Mouse (Mus musculus) bone marrow macrophage, adult 2 months (primary cell): ENCODE data around the gene Gm49366. TPM values are rescaled to one million over a fixed set of nuclear protein-coding genes. Genes with fewer than 3 reads are reported as not detected.
"Not testable (repeated sequence)": the region's sequence is repeated elsewhere in the genome, so short reads cannot be mapped to it uniquely, and the experiment has no call there.

ENCODE experiments used
- H3K27ac ChIP-seq: 2 replicates; pipeline ENCODE4 v1.5.1; 2012; ENCODE audit warnings: low read depth, low read length; ENCODE audit not compliant: insufficient read depth
- H3K4me1 ChIP-seq: 2 replicates; pipeline ENCODE4 v1.6.1; 2012; ENCODE audit warnings: low read length; ENCODE audit not compliant: control insufficient read depth, insufficient read depth
- H3K4me3 ChIP-seq: 2 replicates; pipeline ENCODE4 v1.5.1; 2012; ENCODE audit warnings: mild to moderate bottlenecking, low read length, moderate library complexity; ENCODE audit not compliant: insufficient read depth
- CTCF ChIP-seq: IDR thresholded peaks from 2 replicates; pipeline ENCODE4 v1.5.1; 2012; ENCODE audit warnings: low read depth, mild to moderate bottlenecking, low read length, moderate library complexity
- POLR2A ChIP-seq: IDR thresholded peaks from 2 replicates; pipeline ENCODE4 v1.6.1; 2012; ENCODE audit warnings: mild to moderate bottlenecking, low read depth, low read length, borderline replicate concordance
- polyA plus RNA-seq: library from polyadenylated mRNA; stranded (reverse); fragments of >200 nt; gene quantifications from 2 replicates; pipeline ENCODE4 v1.2.4, GENCODE M21; 2012; ENCODE audit not compliant: missing spikeins, insufficient read depth, insufficient read length

Gm49366 gene
- polyA plus RNA-seq, 1 experiment, result not detected

DNA sequence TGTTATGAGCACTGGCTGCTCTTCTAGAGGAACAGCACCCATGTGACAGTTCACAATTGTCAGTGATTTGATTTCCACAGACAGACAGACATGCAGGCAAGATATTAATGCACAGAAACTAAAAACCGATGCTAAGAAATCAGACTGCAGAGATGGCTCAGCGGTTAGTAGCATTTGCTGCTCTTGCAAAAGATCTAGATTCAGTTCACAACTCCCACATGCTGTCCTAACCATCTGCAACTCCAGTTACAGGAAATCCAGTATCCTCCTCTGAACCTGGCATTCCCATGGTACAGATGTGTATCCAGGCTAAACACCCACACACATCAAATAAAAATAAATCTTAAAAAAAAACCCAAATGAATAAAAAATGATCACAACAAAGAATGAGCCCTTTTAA lies 33.0 kb downstream of the Gm49366 start:
- TF ChIP-seq CTCF (no peak), POLR2A (no peak)
- Histone ChIP-seq H3K27ac (no peak overlapping the region), H3K4me3 (no peak overlapping the region), H3K4me1 (no peaks in the 10 kb centered on the region)

DNA sequence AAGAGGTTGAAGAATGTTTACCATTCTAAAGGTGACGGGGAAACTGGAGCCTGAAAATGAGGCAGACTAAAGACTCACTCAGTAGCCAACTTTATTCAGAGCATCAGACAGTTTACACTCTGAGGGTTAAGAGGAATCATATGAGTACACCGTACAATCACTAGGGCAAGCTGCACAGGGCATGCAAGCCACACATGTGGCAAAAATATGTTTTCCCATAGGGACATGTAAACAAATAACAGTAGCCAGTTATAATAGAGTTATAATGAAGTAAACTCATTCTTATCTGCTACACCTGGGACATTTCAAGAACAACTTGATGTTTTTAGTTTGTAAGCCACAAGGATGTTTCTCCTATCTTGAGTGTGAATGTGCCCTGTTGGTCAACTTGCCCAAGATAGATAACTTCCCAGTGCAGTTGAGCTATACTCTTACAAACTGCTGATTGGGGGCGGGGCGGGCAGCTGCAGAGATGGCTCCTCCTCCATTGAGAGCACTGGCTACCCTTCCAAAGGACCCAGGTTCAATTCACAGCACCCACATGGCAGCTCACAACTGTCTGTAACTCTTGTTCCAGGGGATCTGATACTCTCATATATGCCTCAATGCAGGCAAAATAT lies 38.7 kb downstream of the Gm49366 start:
- Histone ChIP-seq H3K4me3 (no peak overlapping the region), H3K27ac (no peak overlapping the region), H3K4me1 (no peaks in the 10 kb centered on the region)
- TF ChIP-seq CTCF (no peak), POLR2A (no peak)

DNA sequence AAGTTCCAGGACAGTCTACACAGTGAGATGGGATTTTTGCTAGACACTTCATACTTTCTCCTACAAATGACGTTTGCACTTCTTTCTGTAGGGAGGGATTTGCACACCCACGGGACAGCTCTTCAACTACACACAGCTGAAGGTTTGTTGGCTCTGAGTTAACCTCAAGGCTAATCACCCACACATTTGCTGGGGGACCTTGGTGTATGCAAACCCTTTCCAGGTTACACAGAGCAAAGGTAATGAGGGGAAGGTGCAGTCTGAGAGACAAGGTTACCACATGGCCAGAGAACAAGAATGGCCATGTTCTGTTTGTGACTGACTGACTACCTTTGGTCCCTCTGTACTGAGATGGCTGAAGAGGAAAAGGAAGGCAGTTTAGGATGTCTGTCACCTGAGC lies 45.1 kb downstream of the Gm49366 start:
- H3K4me1 ChIP-seq, result no peaks in the 10 kb centered on the region
- no peak overlapping the region for H3K27ac ChIP-seq
- TF ChIP-seq CTCF (no peak), POLR2A (no peak)
- H3K4me3 ChIP-seq, result no peak overlapping the region

DNA sequence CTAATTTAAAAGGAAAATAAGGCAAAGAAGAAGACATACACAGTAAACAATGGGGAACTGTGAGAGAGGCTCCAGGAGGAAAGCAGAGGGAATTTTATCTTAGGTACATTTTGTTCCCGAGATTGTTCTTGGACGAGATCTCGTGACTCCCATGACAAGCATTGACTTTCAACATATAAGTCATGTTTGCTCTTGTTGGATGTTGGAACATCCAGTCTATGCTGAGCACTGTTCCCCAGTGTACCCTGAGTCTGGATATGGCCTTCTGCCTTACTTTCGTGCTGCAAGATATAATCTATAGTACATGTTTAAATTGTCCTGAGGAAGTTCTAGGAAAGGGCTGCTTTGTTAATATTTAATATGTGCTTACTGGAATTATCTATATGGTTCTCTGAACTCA lies 45.8 kb downstream of the Gm49366 start:
- H3K4me1 ChIP-seq, result no peaks in the 10 kb centered on the region
- TF ChIP-seq POLR2A, result no peak
- TF ChIP-seq CTCF, result no peak
- H3K4me3 ChIP-seq, result no peak overlapping the region
- H3K27ac ChIP-seq, result no peak overlapping the region

DNA sequence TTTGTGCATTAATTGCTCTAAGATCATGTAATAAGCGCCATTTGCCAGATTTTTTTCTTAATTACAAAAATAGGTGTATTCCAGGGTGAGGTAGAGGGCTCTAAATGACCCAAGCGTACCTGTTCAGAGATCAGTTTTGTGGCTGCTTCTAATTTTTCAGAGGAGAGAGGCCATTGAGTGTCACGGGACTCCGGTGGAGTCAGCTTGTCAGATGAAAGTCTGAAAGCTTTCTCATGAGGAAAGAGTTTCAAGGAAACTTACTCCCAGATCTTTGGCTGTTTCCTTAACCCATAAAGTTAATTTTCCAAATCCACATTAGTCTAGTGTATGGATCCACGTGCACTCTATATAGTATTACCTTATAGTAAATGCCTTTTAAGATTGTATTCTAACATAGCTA lies 55.9 kb downstream of the Gm49366 start:
- not testable (repeated sequence) for H3K27ac ChIP-seq, H3K4me3 ChIP-seq, H3K4me1 ChIP-seq

DNA sequence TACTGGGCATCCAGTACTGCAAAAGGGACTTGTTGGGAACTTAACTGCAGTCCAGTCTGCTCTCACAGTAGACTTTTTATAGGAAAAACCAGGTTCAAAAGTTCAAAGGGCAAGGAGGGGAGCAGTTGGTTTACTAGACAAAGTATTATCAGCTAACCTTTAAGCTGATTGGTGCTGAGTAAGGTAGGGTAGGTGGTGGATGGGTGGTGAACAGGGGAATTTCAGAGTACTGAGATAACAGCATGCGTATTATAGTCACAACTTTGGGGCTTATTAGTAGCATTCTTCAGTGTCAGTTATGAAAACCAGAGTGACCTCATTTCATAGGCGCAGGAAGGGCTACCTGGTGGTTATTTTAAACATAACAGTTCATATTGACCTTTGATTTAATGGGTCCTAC lies 60.9 kb downstream of the Gm49366 start:
- no peak overlapping the region for H3K27ac ChIP-seq
- H3K4me3 ChIP-seq, result no peak overlapping the region
- TF ChIP-seq POLR2A, result no peak
- TF ChIP-seq CTCF, result no peak
- 0 out of 2 replicates have a peak, but pooled peaks cover 2% of the 10 kb centered on the region for H3K4me1 ChIP-seq

DNA sequence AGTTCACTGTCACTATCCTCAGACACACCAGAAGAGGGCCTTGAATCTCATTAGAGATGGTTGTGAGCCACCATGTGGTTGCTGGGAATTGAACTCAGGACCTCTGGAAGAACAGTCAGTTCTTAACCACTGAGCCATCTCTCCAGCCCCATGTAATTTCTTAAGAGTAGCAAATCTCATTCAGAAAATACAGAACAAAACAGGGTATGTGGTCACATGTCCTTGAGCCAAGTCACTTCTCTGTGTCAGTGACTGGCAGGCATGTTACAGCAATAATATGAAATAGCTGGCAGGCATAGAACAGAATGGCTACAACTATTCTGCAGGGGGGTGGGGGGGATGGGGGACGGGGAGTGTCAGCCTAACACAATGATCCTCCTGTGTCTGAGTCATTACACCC lies 61.3 kb downstream of the Gm49366 start:
- Histone ChIP-seq H3K27ac (no peak overlapping the region), H3K4me1 (0 out of 2 replicates have a peak, but pooled peaks cover 2% of the 10 kb centered on the region), H3K4me3 (no peak overlapping the region)
- no peak for TF ChIP-seq POLR2A
- no peak for TF ChIP-seq CTCF

DNA sequence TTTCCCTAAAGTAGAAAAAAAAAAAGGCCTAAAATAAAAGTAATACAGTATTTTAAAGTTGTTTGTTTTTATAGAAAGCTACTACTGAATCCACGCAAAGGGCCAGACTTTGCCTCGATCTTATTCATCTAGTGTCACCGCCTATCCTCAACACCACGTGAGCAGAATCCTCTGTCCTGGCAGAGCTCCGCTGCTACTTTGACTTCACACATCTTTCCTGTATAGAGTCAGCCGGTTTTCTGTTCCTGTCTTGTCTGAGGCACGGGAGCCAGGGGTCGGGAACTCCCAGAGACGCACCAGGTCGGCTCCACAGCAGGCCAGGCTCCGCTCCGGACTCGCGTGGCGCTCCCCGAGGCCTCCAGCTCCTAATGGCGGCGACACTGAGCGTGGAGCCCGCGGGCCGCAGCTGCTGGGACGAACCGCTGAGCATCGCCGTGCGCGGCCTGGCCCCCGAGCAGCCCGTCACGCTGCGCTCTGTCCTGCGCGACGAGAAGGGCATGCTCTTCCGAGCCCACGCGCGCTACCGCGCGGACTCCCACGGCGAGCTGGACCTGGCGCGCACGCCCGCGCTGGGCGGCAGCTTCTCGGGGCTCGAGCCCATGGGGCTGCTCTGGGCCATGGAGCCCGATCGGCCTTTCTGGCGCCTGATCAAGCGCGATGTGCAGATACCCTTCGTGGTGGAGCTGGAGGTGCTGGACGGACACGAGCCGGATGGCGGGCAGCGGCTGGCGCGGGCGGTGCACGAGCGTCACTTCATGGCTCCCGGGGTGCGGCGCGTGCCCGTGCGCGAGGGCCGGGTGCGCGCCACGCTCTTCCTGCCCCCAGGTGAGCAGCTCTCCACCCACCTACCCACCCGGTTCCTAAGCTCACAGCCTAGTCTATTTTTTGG lies 62.1 kb downstream of the Gm49366 start, which contains the start of gene Acot6:
Gene Acot6, plus strand, starts transcription at position 51 of the 889 bp plus-strand sequence.
- not testable (repeated sequence) for H3K27ac ChIP-seq, H3K4me1 ChIP-seq
- peak within 1 kb of the TSS; percentile 62 for H3K4me3 ChIP-seq

DNA sequence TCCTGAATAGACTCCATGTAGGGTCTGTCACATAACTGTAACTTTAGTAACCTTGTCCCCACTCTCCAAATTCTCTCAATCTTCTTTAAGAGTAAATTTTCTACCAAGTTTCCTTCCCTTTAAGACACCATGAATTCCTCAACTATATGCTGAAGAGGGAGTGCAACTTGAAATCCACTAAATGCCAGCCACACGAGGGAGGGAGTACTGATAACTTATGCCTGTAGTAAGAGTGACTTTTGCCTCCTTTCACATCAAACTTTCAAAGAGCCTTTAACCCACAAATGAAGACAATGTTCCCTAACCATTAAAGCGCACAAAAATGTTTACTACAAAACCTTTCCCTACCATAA lies 62.7 kb downstream of the Gm49366 start:
- no peak overlapping the region for H3K27ac ChIP-seq
- peak overlapping the region; percentile 62; the same call in 1 of the 2 replicates for H3K4me3 ChIP-seq
- TF ChIP-seq CTCF, result no peak
- TF ChIP-seq POLR2A, result no peak
- H3K4me1 ChIP-seq, result 0 out of 2 replicates have a peak, but pooled peaks cover 2% of the 10 kb centered on the region

DNA sequence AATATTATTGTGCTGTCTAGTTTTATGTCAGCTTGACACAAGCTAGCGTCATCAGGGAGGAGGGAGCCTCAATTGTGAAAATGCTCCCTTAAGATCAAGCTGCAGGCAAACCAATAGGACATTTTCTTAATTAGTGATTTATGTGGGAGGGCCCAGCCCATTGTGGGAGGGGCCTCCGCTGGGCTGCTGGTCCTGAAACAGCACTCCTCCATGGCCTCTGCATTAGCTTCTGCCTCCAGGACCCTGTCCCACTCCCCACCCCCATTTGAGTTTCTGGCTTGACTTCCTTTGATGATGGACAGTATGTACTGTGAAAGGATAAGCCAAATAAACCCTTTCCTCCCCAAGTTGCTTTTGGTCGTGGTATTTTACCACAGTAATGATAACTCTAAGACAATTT lies 68.3 kb downstream of the Gm49366 start:
- no peak overlapping the region for H3K4me3 ChIP-seq
- no peak for TF ChIP-seq POLR2A
- no peak for TF ChIP-seq CTCF
- peaks cover 9% of the 10 kb centered on the region for H3K4me1 ChIP-seq
- no peak overlapping the region for H3K27ac ChIP-seq
